19 mouse cellular contexts compared by ENCODE assay signal in genomic region chr2:49658988-49659387, GRCm38 (mm10). TPM values are rescaled to one million over a fixed set of nuclear protein-coding genes. Genes with fewer than 3 reads are reported as not detected.
A peak's percentile ranks its signal among the peaks of the same experiment; 100 is the strongest.
DNase-seq lines count a peak whose midpoint lies in the region; ATAC-seq and TF ChIP-seq lines count a peak whose summit lies in the region.
"Had no signal": no experiment of that assay in that cellular context is flagged by ENCODE, and none has a peak within 500 bp of the region (broad histone marks: within the 10 kb centered on the region; RNA-seq: fewer than 3 reads in every experiment).

No protein-coding gene starts in this region.

- ATAC-seq in hindbrain, embryonic 13.5 days (ENCODE audit: low FRiP score): 0 out of 2 replicates have a peak, but pooled peaks have one; percentile 29
- ATAC-seq in hindbrain, postnatal 0 days: no peak
- no peak for ATAC-seq in midbrain, embryonic 11.5 days (ENCODE audit: low FRiP score)
- ATAC-seq: hindbrain, embryonic 16.5 days; intestine, embryonic 16.5 days had no signal

- no peak overlapping the region for H3K4me3 ChIP-seq in hindbrain, embryonic 13.5 days
- H3K4me3 ChIP-seq in hindbrain, postnatal 0 days (ENCODE audit: low read length): no peak overlapping the region
- H3K4me3 ChIP-seq in midbrain, embryonic 11.5 days (ENCODE audit: low read depth, low read length): no peak overlapping the region
- H3K4me3 ChIP-seq in midbrain, embryonic 10.5 days: no peak overlapping the region
- H3K4me3 ChIP-seq: embryonic facial prominence, embryonic 13.5 days; forebrain, embryonic 12.5 days; heart, embryonic 15.5 days had no signal

- H3K36me3 ChIP-seq in hindbrain, embryonic 13.5 days: no peaks in the 10 kb centered on the region
- no peaks in the 10 kb centered on the region for H3K36me3 ChIP-seq in hindbrain, postnatal 0 days (ENCODE audit: insufficient read depth, low read length)
- no peaks in the 10 kb centered on the region for H3K36me3 ChIP-seq in midbrain, embryonic 11.5 days (ENCODE audit: control insufficient read depth, insufficient read depth, low read length)
- H3K36me3 ChIP-seq in midbrain, embryonic 10.5 days: no peaks in the 10 kb centered on the region
- H3K36me3 ChIP-seq: embryonic facial prominence, embryonic 13.5 days; forebrain, embryonic 12.5 days; heart, embryonic 15.5 days had no signal

- H3K27ac ChIP-seq in hindbrain, embryonic 13.5 days: 0 out of 2 replicates have a peak overlapping the region, but pooled peaks have one; percentile 8
- H3K27ac ChIP-seq in hindbrain, postnatal 0 days: no peak overlapping the region
- H3K27ac ChIP-seq in midbrain, embryonic 11.5 days (ENCODE audit: low read depth, low read length): no peak overlapping the region
- H3K27ac ChIP-seq in midbrain, embryonic 10.5 days (replicated peaks): no peak overlapping the region
- H3K27ac ChIP-seq: embryonic facial prominence, embryonic 13.5 days; heart, embryonic 15.5 days had no signal

- no peaks in the 10 kb centered on the region for H3K9me3 ChIP-seq in hindbrain, embryonic 13.5 days
- H3K9me3 ChIP-seq in hindbrain, postnatal 0 days (ENCODE audit: low read length): no peaks in the 10 kb centered on the region
- no peaks in the 10 kb centered on the region for H3K9me3 ChIP-seq in midbrain, embryonic 11.5 days (ENCODE audit: control insufficient read depth, low read length)
- no peaks in the 10 kb centered on the region; the same call in 1 of the 2 replicates for H3K9me3 ChIP-seq in midbrain, embryonic 10.5 days (replicated peaks)
- H3K9me3 ChIP-seq: embryonic facial prominence, embryonic 13.5 days; forebrain, embryonic 12.5 days; heart, embryonic 15.5 days had no signal

- no peak overlapping the region for H3K4me2 ChIP-seq in hindbrain, embryonic 13.5 days
- H3K4me2 ChIP-seq in hindbrain, postnatal 0 days (ENCODE audit: low read depth, low read length): no peak overlapping the region
- no peak overlapping the region for H3K4me2 ChIP-seq in midbrain, embryonic 11.5 days
- H3K4me2 ChIP-seq: embryonic facial prominence, embryonic 13.5 days; forebrain, embryonic 12.5 days; heart, embryonic 11.5 days; heart, embryonic 15.5 days had no signal

- peak; percentile 56 for DNase-seq in cerebellum, adult 9-11 months
- DNase-seq in cerebellum, adult 18-20 months: no peak
- DNase-seq in hindbrain, postnatal 0 days (ENCODE audit: low spot score): no peak
- DNase-seq in midbrain, embryonic 11.5 days (ENCODE audit: low spot score, missing footprints): peak; percentile 44
- DNase-seq in midbrain, embryonic 10.5 days (ENCODE audit: low spot score): no peak
- no peak for DNase-seq in left cerebral cortex, postnatal 25 days (ENCODE audit: low spot score in 2 of 2)
- DNase-seq: adrenal gland, postnatal 10 days; cerebellum, adult 11 months; embryo, embryonic 11 days; gastrocnemius, postnatal 36 days; heart, adult 18-20 months; heart, postnatal 36 days had no signal

- H3K4me1 ChIP-seq in hindbrain, embryonic 13.5 days (replicated peaks): peaks cover 77% of the 10 kb centered on the region
- H3K4me1 ChIP-seq in hindbrain, postnatal 0 days (ENCODE audit: insufficient read depth, low read length): peaks cover 35% of the 10 kb centered on the region
- H3K4me1 ChIP-seq in midbrain, embryonic 11.5 days (ENCODE audit: control insufficient read depth, insufficient read depth, low read length): peaks cover 7% of the 10 kb centered on the region; the same call in 1 of the 2 replicates
- peaks cover 23% of the 10 kb centered on the region for H3K4me1 ChIP-seq in midbrain, embryonic 10.5 days

- H3K9ac ChIP-seq in hindbrain, embryonic 13.5 days: no peak overlapping the region
- H3K9ac ChIP-seq in hindbrain, postnatal 0 days (replicated peaks; ENCODE audit: low read length): no peak overlapping the region
- no peak overlapping the region for H3K9ac ChIP-seq in midbrain, embryonic 11.5 days (ENCODE audit: low read length)
- H3K9ac ChIP-seq: embryonic facial prominence, embryonic 13.5 days; forebrain, embryonic 12.5 days; heart, embryonic 15.5 days had no signal

- WGBS in hindbrain, embryonic 13.5 days: 63% methylated on average over 4 of the region's 4 CpGs
- WGBS in hindbrain, postnatal 0 days: 51% methylated on average over 4 of the region's 4 CpGs
- 87% methylated on average over 4 of the region's 4 CpGs for WGBS in midbrain, embryonic 11.5 days
- WGBS in midbrain, embryonic 10.5 days: 92% methylated on average over 4 of the region's 4 CpGs

- intact Hi-C loops in left cerebral cortex, postnatal 25 days (cut with DNase I): no loop called here

- no peak for TF ChIP-seq CTCF in hindbrain, postnatal 0 days (IDR thresholded peaks at IDR 0.05; ENCODE audit: low read depth)

- no peaks in the 10 kb centered on the region for H3K27me3 ChIP-seq in hindbrain, embryonic 13.5 days
- no peaks in the 10 kb centered on the region for H3K27me3 ChIP-seq in hindbrain, postnatal 0 days (ENCODE audit: insufficient read depth, low read length)
- no peaks in the 10 kb centered on the region for H3K27me3 ChIP-seq in midbrain, embryonic 11.5 days (ENCODE audit: control insufficient read depth, insufficient read depth, low read length)
- H3K27me3 ChIP-seq in midbrain, embryonic 10.5 days (ENCODE audit: low read depth, poor library complexity, severe bottlenecking): no peaks in the 10 kb centered on the region
- H3K27me3 ChIP-seq: embryonic facial prominence, embryonic 13.5 days; forebrain, embryonic 12.5 days; heart, embryonic 15.5 days had no signal

RNA-seq across cellular contexts. Expression of gene Kif5c, which starts 39.9 kb away (rescaled TPM):
- 178 and 186 TPM in 2 replicates for polyA plus RNA-seq in hindbrain, embryonic 13.5 days (2015; fragmentation: Nextera tagmentation; extraction: Ambion mirVana)
- 262 and 290 TPM in 2 replicates for total RNA-seq in hindbrain, postnatal 0 days (2014; rRNA removed)
- 145 and 151 TPM in 2 replicates for polyA plus RNA-seq in hindbrain, postnatal 0 days (2015; fragmentation: Nextera tagmentation; extraction: Ambion mirVana)
- 96.2 and 96.4 TPM in 2 replicates for polyA plus RNA-seq in midbrain, embryonic 11.5 days (2014; fragmentation: Nextera tagmentation; extraction: Ambion mirVana)
- polyA plus RNA-seq in midbrain, embryonic 10.5 days (2016; fragmentation: Nextera tagmentation; extraction: Ambion mirVana): 37.3 and 59.0 TPM in 2 replicates
- 100 to 1,000 TPM; 577 to 597 TPM for total RNA-seq in left cerebral cortex, postnatal 25 days (2021)

Comparison
In these comparisons a context has a peak if more than half of its experiments do, and no peak if none do; other contexts are left out.
1. DNase-seq: peak in cerebellum, adult 9-11 months (single experiment) and midbrain, embryonic 11.5 days (single experiment); none in cerebellum, adult 18-20 months (0 of 2), hindbrain, postnatal 0 days (single experiment), midbrain, embryonic 10.5 days (single experiment) and left cerebral cortex, postnatal 25 days (0 of 2).